Mouse (Mus musculus): ENCODE measurements around the gene Tnnc2. TPM values are rescaled to one million over a fixed set of nuclear protein-coding genes. Genes with fewer than 3 reads are reported as not detected.

The Tnnc2 gene
- polyA plus RNA-seq, 1 experiment from 2014 or later = 0.68 TPM

GRCm38 (mm10) chr2:164790451-164790850, 10.7 kb upstream of the Tnnc2 start:
- Histone ChIP-seq H3K9ac (ENCODE audit: low read depth, low read length) (no peak overlapping the region), H3K9me3 (ENCODE audit: control insufficient read depth, low read length) (no peaks in the 10 kb centered on the region), H3K27ac (ENCODE audit: low read depth, low read length) (no peak overlapping the region), H3K4me3 (ENCODE audit: low read length) (no peak overlapping the region), H3K36me3 (ENCODE audit: control insufficient read depth, insufficient read depth, low read length) (no peaks in the 10 kb centered on the region; the same call in 1 of the 2 replicates), H3K4me2 (ENCODE audit: low read length) (no peak overlapping the region), H3K4me1 (ENCODE audit: control insufficient read depth, insufficient read depth, low read depth, low read length) (peaks cover 11% of the 10 kb centered on the region), H3K27me3 (replicated peaks; ENCODE audit: control insufficient read depth, insufficient read depth, low read length) (no peaks in the 10 kb centered on the region)
- ATAC-seq = no peak
- WGBS = 90% methylated on average over 4 of the region's 4 CpGs

GRCm38 (mm10) chr2:164788411-164788810, 8.6 kb upstream of the Tnnc2 start:
- Histone ChIP-seq H3K9ac (ENCODE audit: low read depth, low read length) (no peak overlapping the region), H3K27ac (ENCODE audit: low read depth, low read length) (no peak overlapping the region), H3K36me3 (ENCODE audit: control insufficient read depth, insufficient read depth, low read length) (no peaks in the 10 kb centered on the region; the same call in 1 of the 2 replicates), H3K27me3 (replicated peaks; ENCODE audit: control insufficient read depth, insufficient read depth, low read length) (no peaks in the 10 kb centered on the region), H3K4me2 (ENCODE audit: low read length) (no peak overlapping the region), H3K9me3 (ENCODE audit: control insufficient read depth, low read length) (no peaks in the 10 kb centered on the region), H3K4me1 (ENCODE audit: control insufficient read depth, insufficient read depth, low read depth, low read length) (peaks cover 17% of the 10 kb centered on the region), H3K4me3 (ENCODE audit: low read length) (no peak overlapping the region)
- ATAC-seq = no peak
- 79% methylated on average over 4 of the region's 4 CpGs for WGBS

GRCm38 (mm10) chr2:164787779-164788178, 8.0 kb upstream of the Tnnc2 start:
- peak overlapping the region; percentile 18; the same call in 1 of the 2 replicates for H3K4me2 ChIP-seq (ENCODE audit: low read length)
- H3K9me3 ChIP-seq (ENCODE audit: control insufficient read depth, low read length) = no peaks in the 10 kb centered on the region
- ATAC-seq = no peak
- no peaks in the 10 kb centered on the region for H3K27me3 ChIP-seq (replicated peaks; ENCODE audit: control insufficient read depth, insufficient read depth, low read length)
- 81% methylated on average over 10 of the region's 10 CpGs for WGBS
- H3K36me3 ChIP-seq (ENCODE audit: control insufficient read depth, insufficient read depth, low read length) = no peaks in the 10 kb centered on the region; the same call in 1 of the 2 replicates
- no peak overlapping the region for H3K9ac ChIP-seq (ENCODE audit: low read depth, low read length)
- peaks cover 17% of the 10 kb centered on the region for H3K4me1 ChIP-seq (ENCODE audit: control insufficient read depth, insufficient read depth, low read depth, low read length)
- no peak overlapping the region for H3K27ac ChIP-seq (ENCODE audit: low read depth, low read length)
- H3K4me3 ChIP-seq (ENCODE audit: low read length) = no peak overlapping the region

- Histone ChIP-seq H3K27me3 (replicated peaks; ENCODE audit: control insufficient read depth, insufficient read depth, low read length) (no peaks in the 10 kb centered on the region), H3K4me2 (ENCODE audit: low read length) (peak overlapping the region; percentile 86), H3K9ac (ENCODE audit: low read depth, low read length) (no peak overlapping the region), H3K36me3 (ENCODE audit: control insufficient read depth, insufficient read depth, low read length) (no peaks in the 10 kb centered on the region), H3K4me3 (ENCODE audit: low read length) (peak overlapping the region; percentile 60), H3K4me1 (ENCODE audit: control insufficient read depth, insufficient read depth, low read depth, low read length) (peaks cover 17% of the 10 kb centered on the region), H3K27ac (ENCODE audit: low read depth, low read length) (no peak overlapping the region), H3K9me3 (ENCODE audit: control insufficient read depth, low read length) (no peaks in the 10 kb centered on the region)
- WGBS = 85% methylated on average over 3 of the region's 3 CpGs
- ATAC-seq = no peak
Measured at GRCm38 (mm10) chr2:164787032-164787431, 7.3 kb upstream of the Tnnc2 start.

- ATAC-seq = peak; percentile 9; the same call in 1 of the 2 replicates
- H3K4me3 ChIP-seq (ENCODE audit: low read length) = peak overlapping the region; percentile 60
- 9% methylated on average over 15 of the region's 15 CpGs for WGBS
Measured at GRCm38 (mm10) chr2:164786388-164786885, 6.7 kb upstream of the Tnnc2 start.

GRCm38 (mm10) chr2:164785481-164786387, 6.0 kb upstream of the Tnnc2 start, which contains the start of gene Snx21:
Snx21 (plus strand) TSS chr2:164785823.
- Histone ChIP-seq H3K4me2 (ENCODE audit: low read length) (peak within 1 kb of the TSS; percentile 86), H3K9ac (ENCODE audit: low read depth, low read length) (peak within 1 kb of the TSS; percentile 82), H3K36me3 (ENCODE audit: control insufficient read depth, insufficient read depth, low read length) (no peaks in the 10 kb centered on the region), H3K4me3 (ENCODE audit: low read length) (peak within 1 kb of the TSS; percentile 60), H3K9me3 (ENCODE audit: control insufficient read depth, low read length) (no peaks in the 10 kb centered on the region), H3K27me3 (replicated peaks; ENCODE audit: control insufficient read depth, insufficient read depth, low read length) (no peaks in the 10 kb centered on the region), H3K4me1 (ENCODE audit: control insufficient read depth, insufficient read depth, low read depth, low read length) (peaks cover 17% of the 10 kb centered on the region), H3K27ac (ENCODE audit: low read depth, low read length) (peak within 1 kb of the TSS; percentile 83)
- peak; percentile 90 for ATAC-seq
- WGBS = under 1% methylated on average over 65 of the region's 89 CpGs

More at GRCm38 (mm10) chr2:164786388-164786885, 6.7 kb upstream of the Tnnc2 start:
- Histone ChIP-seq H3K4me1 (ENCODE audit: control insufficient read depth, insufficient read depth, low read depth, low read length) (peaks cover 17% of the 10 kb centered on the region), H3K36me3 (ENCODE audit: control insufficient read depth, insufficient read depth, low read length) (no peaks in the 10 kb centered on the region), H3K9me3 (ENCODE audit: control insufficient read depth, low read length) (no peaks in the 10 kb centered on the region), H3K27ac (ENCODE audit: low read depth, low read length) (peak overlapping the region; percentile 83), H3K4me2 (ENCODE audit: low read length) (peak overlapping the region; percentile 86), H3K9ac (ENCODE audit: low read depth, low read length) (peak overlapping the region; percentile 82), H3K27me3 (replicated peaks; ENCODE audit: control insufficient read depth, insufficient read depth, low read length) (no peaks in the 10 kb centered on the region)

- Histone ChIP-seq H3K4me1 (ENCODE audit: control insufficient read depth, insufficient read depth, low read depth, low read length) (peaks cover 17% of the 10 kb centered on the region), H3K4me3 (ENCODE audit: low read length) (peak overlapping the region; percentile 60), H3K9me3 (ENCODE audit: control insufficient read depth, low read length) (no peaks in the 10 kb centered on the region), H3K36me3 (ENCODE audit: control insufficient read depth, insufficient read depth, low read length) (no peaks in the 10 kb centered on the region), H3K9ac (ENCODE audit: low read depth, low read length) (peak overlapping the region; percentile 82), H3K4me2 (ENCODE audit: low read length) (peak overlapping the region; percentile 86), H3K27me3 (replicated peaks; ENCODE audit: control insufficient read depth, insufficient read depth, low read length) (no peaks in the 10 kb centered on the region), H3K27ac (ENCODE audit: low read depth, low read length) (peak overlapping the region; percentile 83; the same call in 1 of the 2 replicates)
- no peak for ATAC-seq
- 16% methylated on average over 7 of the region's 7 CpGs for WGBS
Measured at GRCm38 (mm10) chr2:164784869-164785420, 5.2 kb upstream of the Tnnc2 start.

GRCm38 (mm10) chr2:164783926-164784581, 4.3 kb upstream of the Tnnc2 start:
- Histone ChIP-seq H3K9ac (ENCODE audit: low read depth, low read length) (no peak overlapping the region), H3K4me3 (ENCODE audit: low read length) (no peak overlapping the region), H3K27ac (ENCODE audit: low read depth, low read length) (no peak overlapping the region), H3K9me3 (ENCODE audit: control insufficient read depth, low read length) (no peaks in the 10 kb centered on the region), H3K4me1 (ENCODE audit: control insufficient read depth, insufficient read depth, low read depth, low read length) (peaks cover 17% of the 10 kb centered on the region), H3K27me3 (replicated peaks; ENCODE audit: control insufficient read depth, insufficient read depth, low read length) (no peaks in the 10 kb centered on the region), H3K36me3 (ENCODE audit: control insufficient read depth, insufficient read depth, low read length) (no peaks in the 10 kb centered on the region), H3K4me2 (ENCODE audit: low read length) (no peak overlapping the region)
- ATAC-seq = no peak
- 79% methylated on average over 7 of the region's 7 CpGs for WGBS

Measured in hindbrain, embryonic 16.5 days (tissue).